Mouse (Mus musculus): ENCODE results near the gene Naglu.

DNA sequence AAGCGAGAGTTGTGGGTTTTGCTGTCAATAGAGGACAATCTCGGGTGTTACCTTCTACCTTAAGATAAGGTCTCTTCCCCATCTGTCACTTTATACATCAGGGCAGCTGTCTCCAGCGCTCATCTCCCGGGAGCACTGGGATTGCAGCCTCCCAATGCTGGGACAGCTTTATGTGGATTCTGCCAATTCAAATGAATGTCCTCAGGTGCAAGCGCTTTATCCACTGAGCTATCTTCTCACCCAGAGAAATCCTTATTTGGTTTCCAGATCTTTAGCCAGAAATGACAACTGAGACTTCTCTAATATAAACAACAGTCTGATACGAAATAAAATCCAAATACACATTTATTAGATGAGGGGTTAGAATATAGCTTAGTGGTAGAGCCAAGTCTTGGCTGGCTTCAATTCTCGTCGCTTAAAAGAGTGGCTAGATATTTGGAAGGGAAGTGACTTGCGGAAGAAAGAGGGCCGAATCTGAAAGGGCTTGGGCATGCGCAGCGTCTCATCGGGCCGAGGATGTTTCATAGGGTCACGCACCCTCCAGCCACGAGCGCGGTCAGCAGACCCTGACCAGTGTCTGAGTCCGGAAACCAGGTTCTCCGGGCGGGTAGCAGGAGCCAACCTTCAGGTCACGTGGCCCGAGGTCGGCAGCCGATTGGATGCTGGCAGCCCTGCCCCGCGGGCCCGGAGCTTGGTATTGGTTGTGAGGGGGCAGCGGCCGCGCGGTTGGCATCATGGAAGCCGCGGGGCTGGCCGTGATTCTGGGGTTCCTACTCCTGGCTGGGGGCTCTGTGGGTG, at the start of gene Naglu:
- TF ChIP-seq CTCF (conservative IDR thresholded peaks at IDR 0.05; ENCODE audit: low read length) = no peak
- TF ChIP-seq NANOG (IDR thresholded peaks at IDR 0.05; ENCODE audit: borderline replicate concordance, low read length) = no peak
- TF ChIP-seq POU5F1 (IDR thresholded peaks at IDR 0.05; ENCODE audit: borderline replicate concordance, low read length) = no peak

Measured in E14TG2a.4 (cell line).